Mouse (Mus musculus): ENCODE data around the gene Bdp1.

DNA sequence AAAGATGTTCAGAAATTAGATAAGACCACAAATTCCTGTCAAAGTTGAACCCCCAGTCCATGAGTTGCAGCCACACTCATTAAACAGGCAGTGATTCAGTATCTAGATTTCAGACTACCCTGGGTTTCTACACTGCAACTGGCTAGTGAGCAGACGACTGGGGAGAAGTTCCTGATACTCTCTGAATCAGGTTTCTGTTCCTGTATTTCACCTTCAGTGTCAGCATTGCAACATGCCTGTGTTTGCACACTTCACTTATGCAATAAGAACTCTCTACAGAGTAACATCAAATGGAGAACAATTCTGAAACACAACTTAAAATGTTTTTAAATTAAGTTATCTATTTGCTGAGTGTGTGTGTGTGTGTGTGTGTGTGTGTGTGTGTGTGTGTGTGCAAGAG, 48.8 kb upstream of the Bdp1 start:
- TF ChIP-seq CTCF (IDR thresholded peaks at IDR 0.05; ENCODE audit: low read depth, low read length) (no peak), POLR2A (IDR thresholded peaks at IDR 0.05; ENCODE audit: insufficient read depth, low read length) (no peak)
